Mouse (Mus musculus): Measurements from ENCODE around the gene Igf2bp1. TPM values are rescaled to one million over a fixed set of nuclear protein-coding genes. Genes with fewer than 3 reads are reported as not detected.

Gene Igf2bp1
- total RNA-seq, 1 experiment = 354 TPM

- no peaks in the 10 kb centered on the region for H3K9me3 ChIP-seq (ENCODE audit: control insufficient read depth, insufficient read depth, low read depth, low read length)
- H3K36me3 ChIP-seq (ENCODE audit: control insufficient read depth, insufficient read depth, low read length, poor library complexity, severe bottlenecking) = peaks cover 31% of the 10 kb centered on the region
- in situ Hi-C loops (cut with MboI; ENCODE audit: low sequenced_read_pairs in 2 of 2, unreplicated experiment in 2 of 2) = no loop called here
- H3K4me1 ChIP-seq (ENCODE audit: control insufficient read depth in 2 of 2, insufficient read depth in 2 of 2, low read length in 2 of 2, poor library complexity in 1 of 2) = peaks cover 3 to 7% of the 10 kb centered on the region in 2 experiments; a peak in 3 of 4 replicates
- H3K27ac ChIP-seq (ENCODE audit: insufficient read depth, low read depth, low read length, poor library complexity, severe bottlenecking) = no peak overlapping the region
- no peak overlapping the region for H3K9ac ChIP-seq (ENCODE audit: insufficient read depth, low read depth, low read length, poor library complexity, severe bottlenecking)
- no peak overlapping the region for H3K4me3 ChIP-seq (ENCODE audit: insufficient read depth in 1 of 2, low read depth in 1 of 2, low read length in 2 of 2, poor library complexity in 1 of 2, severe bottlenecking in 1 of 2)
- DNase-seq (ENCODE audit: low read depth, low spot score) = no peak
- no peak for TF ChIP-seq ZC3H11A (IDR thresholded peaks at IDR 0.05; ENCODE audit: borderline replicate concordance, low read depth, low read length)
- TF ChIP-seq HCFC1 (IDR thresholded peaks at IDR 0.05; ENCODE audit: borderline replicate concordance, insufficient read depth, low read length) = no peak
- TF ChIP-seq ZNF384 (IDR thresholded peaks at IDR 0.05; ENCODE audit: low read depth, low read length) = no peak
- no peak for TF ChIP-seq CHD2 (IDR thresholded peaks at IDR 0.05; ENCODE audit: low read depth, low read length)
- no peak for TF ChIP-seq MAFK (IDR thresholded peaks at IDR 0.05; ENCODE audit: insufficient read depth, low read depth, low read length)
Observed at GRCm38 (mm10) chr11:96046793-96047192, 41.1 kb upstream of the Igf2bp1 start.

GRCm38 (mm10) chr11:96046028-96046427 lies 40.3 kb upstream of the Igf2bp1 start:
- DNase-seq (ENCODE audit: low read depth, low spot score) = no peak
- Histone ChIP-seq H3K4me3 (ENCODE audit: insufficient read depth in 1 of 2, low read depth in 1 of 2, low read length in 2 of 2, poor library complexity in 1 of 2, severe bottlenecking in 1 of 2) (no peak overlapping the region), H3K9me3 (ENCODE audit: control insufficient read depth, insufficient read depth, low read depth, low read length) (no peaks in the 10 kb centered on the region), H3K27ac (ENCODE audit: insufficient read depth, low read depth, low read length, poor library complexity, severe bottlenecking) (no peak overlapping the region), H3K4me1 (ENCODE audit: control insufficient read depth in 2 of 2, insufficient read depth in 2 of 2, low read length in 2 of 2, poor library complexity in 1 of 2) (peaks cover 3 to 5% of the 10 kb centered on the region in 2 experiments; a peak in 3 of 4 replicates), H3K9ac (ENCODE audit: insufficient read depth, low read depth, low read length, poor library complexity, severe bottlenecking) (no peak overlapping the region), H3K36me3 (ENCODE audit: control insufficient read depth, insufficient read depth, low read length, poor library complexity, severe bottlenecking) (peaks cover 33% of the 10 kb centered on the region)
- in situ Hi-C loops (cut with MboI; ENCODE audit: low sequenced_read_pairs in 2 of 2, unreplicated experiment in 2 of 2) = no loop called here
- TF ChIP-seq ZC3H11A (IDR thresholded peaks at IDR 0.05; ENCODE audit: borderline replicate concordance, low read depth, low read length) (no peak), ZNF384 (IDR thresholded peaks at IDR 0.05; ENCODE audit: low read depth, low read length) (no peak), MAFK (IDR thresholded peaks at IDR 0.05; ENCODE audit: insufficient read depth, low read depth, low read length) (no peak), HCFC1 (IDR thresholded peaks at IDR 0.05; ENCODE audit: borderline replicate concordance, insufficient read depth, low read length) (no peak), CHD2 (IDR thresholded peaks at IDR 0.05; ENCODE audit: low read depth, low read length) (no peak)

GRCm38 (mm10) chr11:96044803-96045567 lies 39.2 kb upstream of the Igf2bp1 start:
- Histone ChIP-seq H3K4me1 (ENCODE audit: control insufficient read depth in 2 of 2, insufficient read depth in 2 of 2, low read length in 2 of 2, poor library complexity in 1 of 2) (peaks cover 0 to 2% of the 10 kb centered on the region in 2 experiments; a peak in 2 of 4 replicates), H3K27ac (ENCODE audit: insufficient read depth, low read depth, low read length, poor library complexity, severe bottlenecking) (no peak overlapping the region), H3K36me3 (ENCODE audit: control insufficient read depth, insufficient read depth, low read length, poor library complexity, severe bottlenecking) (peaks cover 27% of the 10 kb centered on the region), H3K4me3 (ENCODE audit: insufficient read depth in 1 of 2, low read depth in 1 of 2, low read length in 2 of 2, poor library complexity in 1 of 2, severe bottlenecking in 1 of 2) (no peak overlapping the region), H3K9ac (ENCODE audit: insufficient read depth, low read depth, low read length, poor library complexity, severe bottlenecking) (no peak overlapping the region), H3K9me3 (ENCODE audit: control insufficient read depth, insufficient read depth, low read depth, low read length) (no peaks in the 10 kb centered on the region)
- in situ Hi-C loops (cut with MboI; ENCODE audit: low sequenced_read_pairs in 2 of 2, unreplicated experiment in 2 of 2) = no loop called here
- DNase-seq (ENCODE audit: low read depth, low spot score) = no peak
- TF ChIP-seq HCFC1 (IDR thresholded peaks at IDR 0.05; ENCODE audit: borderline replicate concordance, insufficient read depth, low read length) (no peak), ZNF384 (IDR thresholded peaks at IDR 0.05; ENCODE audit: low read depth, low read length) (no peak), ZC3H11A (IDR thresholded peaks at IDR 0.05; ENCODE audit: borderline replicate concordance, low read depth, low read length) (no peak), MAFK (IDR thresholded peaks at IDR 0.05; ENCODE audit: insufficient read depth, low read depth, low read length) (no peak), CHD2 (IDR thresholded peaks at IDR 0.05; ENCODE audit: low read depth, low read length) (no peak)

- Histone ChIP-seq H3K27ac (ENCODE audit: insufficient read depth, low read depth, low read length, poor library complexity, severe bottlenecking) (no peak overlapping the region), H3K4me1 (ENCODE audit: control insufficient read depth in 2 of 2, insufficient read depth in 2 of 2, low read length in 2 of 2, poor library complexity in 1 of 2) (peaks cover 0 to 2% of the 10 kb centered on the region in 2 experiments; a peak in 1 of 4 replicates), H3K9me3 (ENCODE audit: control insufficient read depth, insufficient read depth, low read depth, low read length) (no peaks in the 10 kb centered on the region), H3K36me3 (ENCODE audit: control insufficient read depth, insufficient read depth, low read length, poor library complexity, severe bottlenecking) (peaks cover 11% of the 10 kb centered on the region), H3K9ac (ENCODE audit: insufficient read depth, low read depth, low read length, poor library complexity, severe bottlenecking) (no peak overlapping the region), H3K4me3 (ENCODE audit: insufficient read depth in 1 of 2, low read depth in 1 of 2, low read length in 2 of 2, poor library complexity in 1 of 2, severe bottlenecking in 1 of 2) (no peak overlapping the region)
- TF ChIP-seq CHD2 (IDR thresholded peaks at IDR 0.05; ENCODE audit: low read depth, low read length) (no peak), ZNF384 (IDR thresholded peaks at IDR 0.05; ENCODE audit: low read depth, low read length) (no peak), ZC3H11A (IDR thresholded peaks at IDR 0.05; ENCODE audit: borderline replicate concordance, low read depth, low read length) (no peak), HCFC1 (IDR thresholded peaks at IDR 0.05; ENCODE audit: borderline replicate concordance, insufficient read depth, low read length) (no peak), MAFK (IDR thresholded peaks at IDR 0.05; ENCODE audit: insufficient read depth, low read depth, low read length) (no peak)
- no peak for DNase-seq (ENCODE audit: low read depth, low spot score)
- in situ Hi-C loops (cut with MboI; ENCODE audit: low sequenced_read_pairs in 2 of 2, unreplicated experiment in 2 of 2) = no loop called here
Observed at GRCm38 (mm10) chr11:96038560-96038959, 32.8 kb upstream of the Igf2bp1 start.

Measured in ES-E14 (cell line).